Mouse (Mus musculus): ENCODE measurements at regions not wholly inside any gene's neighbourhood (a gene's known extent, or its start where the extent isn't known, plus 50 kb on each side); places are given as distances from the start of the nearest gene placed in this dataset.
A peak's percentile ranks its signal among the peaks of the same experiment; 100 is the strongest.

DNA sequence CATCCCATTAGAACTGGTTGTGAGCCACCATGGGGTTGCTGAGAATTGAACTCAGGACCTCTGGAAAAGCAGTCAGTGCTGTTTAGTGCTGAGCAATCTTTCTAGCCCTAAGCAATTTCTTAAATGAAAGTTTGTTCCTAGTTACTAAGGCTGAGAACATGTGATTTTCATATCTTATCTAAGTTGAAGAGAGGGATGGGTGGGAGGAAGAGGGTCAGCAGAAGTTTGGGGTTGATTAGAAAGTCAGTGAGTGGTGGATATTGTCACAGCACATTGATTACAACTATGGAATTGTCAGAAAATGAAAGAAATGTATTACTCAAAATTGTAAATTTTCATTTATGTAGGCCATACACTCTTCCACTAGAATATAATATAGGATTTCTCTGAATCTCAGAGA, 337.4 kb upstream of the Robo2 start:
- TF ChIP-seq CTCF (IDR thresholded peaks at IDR 0.05) (no peak), EP300 (IDR thresholded peaks at IDR 0.05) (no peak)
- no peak for ATAC-seq

GRCm38 (mm10) chr16:74743512-74743911, 331.9 kb upstream of the Robo2 start:
- Histone ChIP-seq H3K9ac (replicated peaks; ENCODE audit: low read depth) (no peak overlapping the region), H3K4me2 (replicated peaks; ENCODE audit: low read depth, low read length) (no peak overlapping the region), H3K4me3 (ENCODE audit: low read depth, low read length) (no peak overlapping the region), H3K27ac (ENCODE audit: low read length) (no peak overlapping the region), H3K36me3 (ENCODE audit: insufficient read depth, low read length) (no peaks in the 10 kb centered on the region), H3K4me1 (ENCODE audit: insufficient read depth, low read depth, low read length) (no peaks in the 10 kb centered on the region), H3K9me3 (ENCODE audit: low read length) (no peaks in the 10 kb centered on the region), H3K27me3 (replicated peaks; ENCODE audit: insufficient read depth, low read length) (no peaks in the 10 kb centered on the region)
- no peak for TF ChIP-seq EP300 (IDR thresholded peaks at IDR 0.05)
- TF ChIP-seq CTCF (IDR thresholded peaks at IDR 0.05) = no peak
- ATAC-seq (no peak), DNase-seq (ENCODE audit: low spot score) (no peak)
- 37% methylated on average over 3 of the region's 3 CpGs for WGBS

More for the DNA sequence above, 337.4 kb upstream of the Robo2 start:
- H3K27ac ChIP-seq (ENCODE audit: low read length) = no peak overlapping the region
- H3K4me1 ChIP-seq (ENCODE audit: insufficient read depth, low read depth, low read length) = no peaks in the 10 kb centered on the region
- no peaks in the 10 kb centered on the region for H3K9me3 ChIP-seq (ENCODE audit: low read length)
- no peaks in the 10 kb centered on the region for H3K27me3 ChIP-seq (replicated peaks; ENCODE audit: insufficient read depth, low read length)
- no peak overlapping the region for H3K4me2 ChIP-seq (replicated peaks; ENCODE audit: low read depth, low read length)
- H3K4me3 ChIP-seq (ENCODE audit: low read depth, low read length) = no peak overlapping the region
- DNase-seq (ENCODE audit: low spot score) = no peak
- no peaks in the 10 kb centered on the region for H3K36me3 ChIP-seq (ENCODE audit: insufficient read depth, low read length)
- no peak overlapping the region for H3K9ac ChIP-seq (replicated peaks; ENCODE audit: low read depth)

GRCm38 (mm10) chr16:74739194-74740135, 327.8 kb upstream of the Robo2 start:
- no peak overlapping the region for H3K4me3 ChIP-seq (ENCODE audit: low read depth, low read length)
- H3K27me3 ChIP-seq (replicated peaks; ENCODE audit: insufficient read depth, low read length) = no peaks in the 10 kb centered on the region
- 33% methylated on average over 12 of the region's 12 CpGs for WGBS
- H3K27ac ChIP-seq (ENCODE audit: low read length) = no peak overlapping the region
- H3K4me1 ChIP-seq (ENCODE audit: insufficient read depth, low read depth, low read length) = no peaks in the 10 kb centered on the region
- peak; percentile 15 for DNase-seq (ENCODE audit: low spot score)
- H3K4me2 ChIP-seq (replicated peaks; ENCODE audit: low read depth, low read length) = no peak overlapping the region
- no peaks in the 10 kb centered on the region for H3K9me3 ChIP-seq (ENCODE audit: low read length)
- peak; percentile 46 for ATAC-seq
- no peaks in the 10 kb centered on the region for H3K36me3 ChIP-seq (ENCODE audit: insufficient read depth, low read length)
- no peak overlapping the region for H3K9ac ChIP-seq (replicated peaks; ENCODE audit: low read depth)
- TF ChIP-seq CTCF (IDR thresholded peaks at IDR 0.05) (no peak), EP300 (IDR thresholded peaks at IDR 0.05) (peak; percentile 25; the same call in 1 of the 2 replicates)

DNA sequence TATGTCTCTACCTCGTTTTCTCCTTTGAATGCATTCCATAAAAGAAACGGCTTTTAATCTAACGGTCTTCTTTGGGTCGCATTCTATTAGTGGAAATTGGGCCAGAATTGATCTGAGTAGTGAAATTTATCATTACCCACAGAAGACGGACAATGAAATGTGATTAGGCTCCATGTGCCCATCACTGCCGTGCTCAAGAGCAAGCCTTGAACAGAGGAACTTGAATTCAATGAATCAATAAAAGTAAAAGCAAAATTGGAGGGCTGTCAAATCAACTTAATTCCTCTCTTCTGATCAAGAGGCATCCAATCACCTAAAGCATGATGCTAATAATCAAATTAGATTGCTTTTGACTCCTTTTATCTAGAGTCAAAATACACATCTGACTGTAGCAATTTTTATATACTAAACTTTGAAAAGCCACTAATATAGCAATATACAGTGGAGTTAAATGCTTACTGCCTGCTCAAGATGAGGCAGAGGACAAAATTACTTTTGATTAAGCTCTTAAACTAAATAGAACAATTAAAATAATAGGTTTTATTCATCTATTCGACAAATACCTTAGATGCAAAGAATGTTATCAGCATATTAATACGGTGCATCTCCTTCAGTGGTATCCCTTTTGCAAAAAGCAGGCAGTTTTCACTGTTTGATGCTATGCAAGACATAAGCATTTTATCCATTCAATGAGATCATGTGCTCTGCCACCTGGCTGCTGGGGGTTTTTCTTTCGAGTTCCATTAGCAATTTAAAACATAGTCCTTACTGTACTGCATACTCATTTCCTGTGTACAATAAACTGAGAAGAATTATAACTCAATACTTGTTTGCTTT, 321.5 kb upstream of the Robo2 start:
- H3K27me3 ChIP-seq (replicated peaks; ENCODE audit: insufficient read depth, low read length) = no peaks in the 10 kb centered on the region
- H3K9ac ChIP-seq (replicated peaks; ENCODE audit: low read depth) = no peak overlapping the region
- no peaks in the 10 kb centered on the region for H3K4me1 ChIP-seq (ENCODE audit: insufficient read depth, low read depth, low read length)
- H3K9me3 ChIP-seq (ENCODE audit: low read length) = no peaks in the 10 kb centered on the region
- no peak overlapping the region for H3K4me3 ChIP-seq (ENCODE audit: low read depth, low read length)
- 82% methylated on average over 9 of the region's 9 CpGs for WGBS
- H3K27ac ChIP-seq (ENCODE audit: low read length) = no peak overlapping the region
- no peak for TF ChIP-seq EP300 (IDR thresholded peaks at IDR 0.05)
- DNase-seq (ENCODE audit: low spot score) (no peak), ATAC-seq (no peak)
- H3K4me2 ChIP-seq (replicated peaks; ENCODE audit: low read depth, low read length) = no peak overlapping the region
- no peaks in the 10 kb centered on the region for H3K36me3 ChIP-seq (ENCODE audit: insufficient read depth, low read length)

DNA sequence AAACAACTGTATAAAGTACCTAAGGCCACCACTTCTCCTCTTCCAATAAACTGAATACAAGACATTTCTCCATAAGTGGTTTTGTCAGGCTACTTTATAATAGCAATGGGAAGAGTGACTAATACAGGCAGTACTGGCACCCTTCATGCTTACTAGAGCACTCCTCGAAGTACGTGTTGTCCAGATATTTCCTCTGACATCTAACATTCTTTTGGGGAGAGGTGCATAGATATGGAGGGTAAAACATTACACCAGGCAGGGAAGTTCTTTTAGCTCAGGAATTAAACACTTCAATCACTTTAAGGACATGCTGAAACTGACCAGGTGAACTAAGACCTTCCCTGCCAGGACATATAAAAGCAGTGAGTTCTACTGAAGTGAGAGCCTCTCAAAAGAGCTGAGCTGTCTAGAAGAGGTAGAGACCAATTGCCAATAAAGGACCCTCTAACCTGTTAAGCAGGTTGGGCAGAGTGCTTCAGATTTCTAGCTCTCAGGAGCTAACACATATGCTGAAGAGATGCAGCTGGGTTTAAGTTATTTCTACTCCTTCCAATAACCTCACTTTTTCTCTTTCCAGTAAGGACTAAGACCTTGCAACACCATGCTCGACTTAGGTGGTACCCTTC, 318.7 kb upstream of the Robo2 start:
- no peaks in the 10 kb centered on the region for H3K36me3 ChIP-seq (ENCODE audit: insufficient read depth, low read length)
- TF ChIP-seq CTCF (IDR thresholded peaks at IDR 0.05) = no peak
- TF ChIP-seq EP300 (IDR thresholded peaks at IDR 0.05) = peak; percentile 81
- DNase-seq (ENCODE audit: low spot score) (peak; percentile 80), ATAC-seq (peak; percentile 95)
- H3K4me3 ChIP-seq (ENCODE audit: low read depth, low read length) = no peak overlapping the region
- H3K9me3 ChIP-seq (ENCODE audit: low read length) = no peaks in the 10 kb centered on the region
- no peak overlapping the region for H3K27ac ChIP-seq (ENCODE audit: low read length)
- H3K9ac ChIP-seq (replicated peaks; ENCODE audit: low read depth) = no peak overlapping the region
- H3K27me3 ChIP-seq (replicated peaks; ENCODE audit: insufficient read depth, low read length) = no peaks in the 10 kb centered on the region
- WGBS = 45% methylated on average over 3 of the region's 3 CpGs
- H3K4me2 ChIP-seq (replicated peaks; ENCODE audit: low read depth, low read length) = no peak overlapping the region
- no peaks in the 10 kb centered on the region for H3K4me1 ChIP-seq (ENCODE audit: insufficient read depth, low read depth, low read length)

- H3K4me2 ChIP-seq (replicated peaks; ENCODE audit: low read depth, low read length) = no peak overlapping the region
- no peaks in the 10 kb centered on the region for H3K4me1 ChIP-seq (ENCODE audit: insufficient read depth, low read depth, low read length)
- no peak overlapping the region for H3K9ac ChIP-seq (replicated peaks; ENCODE audit: low read depth)
- DNase-seq (ENCODE audit: low spot score) (no peak), ATAC-seq (no peak)
- H3K9me3 ChIP-seq (ENCODE audit: low read length) = no peaks in the 10 kb centered on the region
- H3K27ac ChIP-seq (ENCODE audit: low read length) = no peak overlapping the region
- no peaks in the 10 kb centered on the region for H3K27me3 ChIP-seq (replicated peaks; ENCODE audit: insufficient read depth, low read length)
- TF ChIP-seq EP300 (IDR thresholded peaks at IDR 0.05) (no peak), CTCF (IDR thresholded peaks at IDR 0.05) (no peak)
- no peaks in the 10 kb centered on the region for H3K36me3 ChIP-seq (ENCODE audit: insufficient read depth, low read length)
- no peak overlapping the region for H3K4me3 ChIP-seq (ENCODE audit: low read depth, low read length)
- WGBS = 26% methylated on average over 1 of the region's 1 CpGs
These were observed 311.6 kb upstream of the Robo2 start for GRCm38 (mm10) chr16:74723217-74723616.
